Mouse (Mus musculus) small intestine, adult 2 months (tissue): ENCODE measurements at regions not wholly inside any gene's neighbourhood (a gene's known extent, or its start where the extent isn't known, plus 50 kb on each side); places are given as distances from the start of the nearest gene placed in this dataset.

Source experiments
- H3K27ac ChIP-seq: fragments of 200-500 bp; 2 replicates; pipeline ENCODE4 v1.5.1; 2012; ENCODE audit warnings: low read depth, low read length, control low read depth, inconsistent platforms; ENCODE audit not compliant: insufficient read depth
- H3K27me3 ChIP-seq: fragments of 200-500 bp; 2 replicates; pipeline ENCODE4 v1.6.1; 2012; ENCODE audit warnings: mild to moderate bottlenecking, moderate library complexity, low read length, inconsistent platforms; ENCODE audit not compliant: control insufficient read depth, insufficient read depth
- H3K36me3 ChIP-seq: fragments of 200-500 bp; 2 replicates; pipeline ENCODE4 v1.6.1; 2012; ENCODE audit warnings: mild to moderate bottlenecking, low read length, control low read depth, inconsistent platforms; ENCODE audit not compliant: control insufficient read depth, insufficient read depth
- H3K4me1 ChIP-seq: fragments of 200-500 bp; 2 replicates; pipeline ENCODE4 v1.6.1; 2012; ENCODE audit warnings: low read length, inconsistent platforms, mixed read lengths; ENCODE audit not compliant: control insufficient read depth, insufficient read depth, insufficient read length
- H3K4me3 ChIP-seq: fragments of 200-500 bp; 2 replicates; pipeline ENCODE4 v1.5.1; 2012; ENCODE audit warnings: low read depth, mild to moderate bottlenecking, control low read depth, inconsistent platforms, low read length, moderate library complexity
- CTCF ChIP-seq: fragments of 200-500 bp; IDR thresholded peaks from 2 replicates; pipeline ENCODE4 v1.5.1; 2012; ENCODE audit warnings: low read depth, mild to moderate bottlenecking, control low read depth, inconsistent platforms, low read length, moderate library complexity, mixed read lengths; ENCODE audit not compliant: insufficient replicate concordance, insufficient read length; ENCODE audit errors: extremely low read depth
- POLR2A ChIP-seq: fragments of 200-500 bp; IDR thresholded peaks from 2 replicates; pipeline ENCODE4 v1.6.1; 2012; ENCODE audit warnings: low read depth, mild to moderate bottlenecking, control low read depth, inconsistent platforms, low read length, moderate library complexity
- WGBS: fragments of 180-500 bp; shearing (Covaris S2); methylation state at CpG from one replicate; pipeline ENCODE4 v1.1.7; 2018; 5-methylcytosine and 5-hydroxymethylcytosine counted together

DNA sequence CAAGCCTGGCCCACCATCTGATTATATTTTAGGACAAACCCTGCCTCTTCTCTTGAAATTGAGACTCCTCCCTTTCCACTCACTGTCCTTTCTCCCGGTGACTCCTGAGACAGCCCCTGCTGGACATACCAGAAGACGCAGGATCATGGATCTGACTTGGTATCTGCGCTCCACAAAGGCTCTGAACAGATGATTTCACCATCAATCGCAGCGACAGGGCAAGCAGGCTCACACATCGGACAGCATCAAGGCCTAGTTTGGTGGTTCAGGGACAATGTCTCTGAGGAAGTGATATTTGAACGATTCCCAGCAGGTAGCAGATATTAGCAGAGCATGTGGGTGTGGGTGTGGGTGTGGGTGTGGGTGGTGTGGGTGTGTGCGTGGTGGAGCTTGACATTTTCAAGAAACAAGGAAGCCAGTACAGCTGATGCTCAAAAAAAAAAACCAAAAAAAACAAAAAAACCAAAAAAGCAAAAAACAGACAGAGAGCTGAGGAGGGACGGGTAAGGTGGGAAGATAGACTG is 51.7 kb upstream of the Arl8b start:
- H3K27ac ChIP-seq, result no peak overlapping the region
- H3K27me3 ChIP-seq, result no peaks in the 10 kb centered on the region
- no peaks in the 10 kb centered on the region for H3K4me1 ChIP-seq
- H3K36me3 ChIP-seq, result no peaks in the 10 kb centered on the region
- H3K4me3 ChIP-seq, result no peak overlapping the region
- no peak for TF ChIP-seq CTCF
- no peak for TF ChIP-seq POLR2A
- WGBS, result 63% methylated on average over 9 of the region's 9 CpGs
